30 mouse cellular contexts compared by ENCODE assay signal in the genomic region with DNA sequence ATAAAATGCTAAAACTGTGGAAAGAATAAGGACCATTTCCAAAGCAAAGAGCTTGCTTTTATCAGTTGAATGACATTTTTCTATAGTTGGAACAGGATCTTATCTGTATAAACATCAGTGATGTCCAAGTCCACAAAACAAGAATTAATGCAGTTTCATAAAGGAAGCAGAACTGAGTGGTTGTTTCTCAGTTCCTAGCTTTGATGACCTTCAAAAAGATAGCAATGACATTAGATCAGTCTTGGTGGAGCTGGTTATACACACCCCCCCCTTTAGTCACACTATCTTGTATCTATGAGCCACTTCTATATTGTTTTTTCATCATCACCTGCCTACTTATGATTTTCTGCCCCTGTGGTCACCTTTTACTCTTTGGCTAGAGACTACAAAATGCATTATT. TPM values are rescaled to one million over a fixed set of nuclear protein-coding genes. Genes with fewer than 3 reads are reported as not detected.
"Had no signal": no experiment of that assay in that cellular context is flagged by ENCODE, and none has a peak within 500 bp of the region (broad histone marks: within the 10 kb centered on the region; RNA-seq: fewer than 3 reads in every experiment).

No protein-coding gene starts in this region.

- H3K27me3 ChIP-seq: heart, embryonic 13.5 days; heart, embryonic 15.5 days; hindbrain, embryonic 13.5 days; hindbrain, embryonic 15.5 days; kidney, embryonic 15.5 days; limb, embryonic 12.5 days had no signal

- ATAC-seq: hindbrain, postnatal 0 days; intestine, embryonic 16.5 days had no signal

- H3K36me3 ChIP-seq: heart, embryonic 13.5 days; heart, embryonic 15.5 days; hindbrain, embryonic 13.5 days; hindbrain, embryonic 15.5 days; kidney, embryonic 15.5 days; limb, embryonic 10.5 days; limb, embryonic 12.5 days had no signal

- DNase-seq: gastrocnemius, adult 2 months; gastrocnemius, postnatal 10 days; gastrocnemius, postnatal 25 days; heart, adult 11 months; heart, adult 2 months; heart, postnatal 14 days; heart, postnatal 36 days; kidney, adult 11 months; kidney, adult 9 months; kidney, postnatal 14 days; kidney, postnatal 36 days; layer of hippocampus, adult 9-11 months; layer of hippocampus, postnatal 36 days; liver had no signal

RNA-seq across cellular contexts. Expression of a gene that starts 14.3 kb away (rescaled TPM):
- total RNA-seq: gastrocnemius, adult 2 months; gastrocnemius, postnatal 10 days; gastrocnemius, postnatal 25 days; gastrocnemius, postnatal 4 days; heart, postnatal 14 days; heart, postnatal 36 days; hematopoietic stem cell, adult 5-6 weeks; hindbrain, postnatal 0 days; layer of hippocampus, adult 18-20 months; layer of hippocampus, postnatal 14 days; layer of hippocampus, postnatal 36 days; left cerebral cortex, adult 18-20 months; left cerebral cortex, postnatal 14 days; left cerebral cortex, postnatal 36 days had no signal

RNA-seq across cellular contexts. Expression of a gene that starts 30.6 kb away (rescaled TPM):
- total RNA-seq: gastrocnemius, adult 2 months; gastrocnemius, postnatal 10 days; gastrocnemius, postnatal 25 days; gastrocnemius, postnatal 4 days; layer of hippocampus, adult 18-20 months; layer of hippocampus, postnatal 14 days; layer of hippocampus, postnatal 36 days; left cerebral cortex, adult 18-20 months; left cerebral cortex, postnatal 14 days; left cerebral cortex, postnatal 36 days had no signal
